Mouse (Mus musculus): ENCODE measurements around the gene Apoo. TPM values are rescaled to one million over a fixed set of nuclear protein-coding genes. Genes with fewer than 3 reads are reported as not detected.
"Not testable (repeated sequence)": the region's sequence is repeated elsewhere in the genome, so short reads cannot be mapped to it uniquely, and the experiment has no call there.

The Apoo gene
- polyA plus RNA-seq (2015; fragmentation: Nextera tagmentation; extraction: Ambion mirVana), result 128 and 135 TPM in 2 replicates

DNA sequence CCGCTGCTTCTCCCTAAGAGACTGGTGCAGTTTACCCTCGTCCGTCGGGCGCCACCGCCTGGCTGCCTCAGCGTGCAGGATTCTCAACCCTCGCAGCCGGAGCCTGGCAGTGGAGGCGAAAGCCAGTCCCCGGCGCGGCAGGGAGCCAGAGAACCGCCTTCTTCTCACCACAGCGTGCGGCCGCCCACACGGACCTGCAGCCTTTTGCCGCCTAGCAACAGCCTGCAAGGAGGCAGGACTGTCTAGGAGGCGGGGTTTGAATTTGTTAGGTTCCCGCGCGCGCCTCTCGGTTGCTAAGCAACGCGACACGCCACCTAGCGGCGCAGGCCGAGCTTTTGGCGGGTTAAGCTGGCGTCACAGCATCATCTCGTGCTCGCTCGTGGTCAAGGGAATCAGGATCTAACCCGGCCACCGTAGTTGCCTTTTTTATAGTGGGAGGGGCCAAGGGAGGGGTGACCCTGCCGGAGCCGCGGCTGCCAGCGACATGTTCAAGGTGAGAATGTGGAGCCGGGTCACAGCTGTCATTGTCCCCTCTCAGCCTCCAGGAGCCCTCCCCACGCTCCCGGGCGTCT lies at the start of gene Apoo, which contains the start of gene Fam90a1b:
Gene Apoo, plus strand, starts transcription at position 448 of the 572 bp plus-strand sequence.
Gene Fam90a1b, minus strand, starts transcription at position 108 of the 572 bp plus-strand sequence.
- Histone ChIP-seq H3K27me3 (peaks cover 83% of the 10 kb centered on the region), H3K9me3 (no peaks in the 10 kb centered on the region), H3K27ac (peak within 1 kb of the TSS; percentile 51; the same call in 1 of the 2 replicates), H3K4me1 (replicated peaks) (peaks cover 10% of the 10 kb centered on the region), H3K9ac (replicated peaks) (peak within 1 kb of the TSS; percentile 69), H3K4me2 (replicated peaks) (peak within 1 kb of the TSS; percentile 50), H3K4me3 (replicated peaks) (peak within 1 kb of the TSS; percentile 58), H3K36me3 (no peaks in the 10 kb centered on the region)
- ATAC-seq, result peak; percentile 99
- 24% methylated on average over 46 of the region's 46 CpGs for WGBS

DNA sequence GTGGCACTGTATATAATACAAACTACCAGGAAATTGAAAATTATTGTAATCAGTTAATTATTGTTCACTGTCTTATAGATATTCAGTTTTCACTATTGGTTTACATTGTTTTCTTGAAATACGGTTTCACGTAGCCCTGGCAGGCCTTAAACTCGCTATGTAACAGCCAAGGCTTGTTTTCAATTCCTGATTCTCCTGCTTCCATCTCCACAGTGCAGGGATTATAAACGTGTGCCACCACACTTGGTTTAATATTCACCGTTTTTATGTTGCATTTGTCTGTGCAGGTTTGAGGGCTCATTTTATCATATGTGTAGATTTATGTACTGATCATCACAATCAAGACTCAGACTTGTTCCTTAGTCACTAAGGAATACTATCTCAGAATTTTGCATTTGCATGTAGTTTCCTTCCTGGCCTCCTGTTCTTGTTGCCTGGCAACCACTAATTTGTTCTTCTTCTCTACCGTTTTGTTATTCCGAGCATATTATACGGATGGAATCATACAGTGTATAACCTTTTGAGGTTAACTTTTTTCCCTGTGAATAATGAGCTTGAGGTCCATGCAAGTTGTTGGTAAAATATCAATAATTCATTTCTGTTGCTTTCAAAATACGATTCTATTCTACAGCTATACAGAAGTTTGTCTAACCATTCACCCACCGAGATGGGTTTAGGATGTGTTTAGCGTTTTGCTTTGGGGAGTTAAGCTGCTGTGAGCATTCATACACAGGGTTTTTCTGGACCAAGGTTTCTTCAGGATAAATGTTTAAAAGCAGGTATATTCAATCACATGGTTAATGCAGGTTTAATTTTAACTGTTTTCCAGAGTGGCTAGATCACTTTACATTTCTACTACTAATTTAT lies 45.6 kb upstream of the Apoo start:
- Histone ChIP-seq H3K27ac (no peak overlapping the region; the same call in 1 of the 2 replicates), H3K9ac (replicated peaks) (no peak overlapping the region), H3K27me3 (peaks cover 65% of the 10 kb centered on the region), H3K36me3 (no peaks in the 10 kb centered on the region), H3K4me3 (replicated peaks) (no peak overlapping the region), H3K9me3 (no peaks in the 10 kb centered on the region), H3K4me1 (replicated peaks) (no peaks in the 10 kb centered on the region), H3K4me2 (replicated peaks) (no peak overlapping the region)
- peak; percentile 65 for ATAC-seq
- WGBS, result 63% methylated on average over 11 of the region's 11 CpGs

DNA sequence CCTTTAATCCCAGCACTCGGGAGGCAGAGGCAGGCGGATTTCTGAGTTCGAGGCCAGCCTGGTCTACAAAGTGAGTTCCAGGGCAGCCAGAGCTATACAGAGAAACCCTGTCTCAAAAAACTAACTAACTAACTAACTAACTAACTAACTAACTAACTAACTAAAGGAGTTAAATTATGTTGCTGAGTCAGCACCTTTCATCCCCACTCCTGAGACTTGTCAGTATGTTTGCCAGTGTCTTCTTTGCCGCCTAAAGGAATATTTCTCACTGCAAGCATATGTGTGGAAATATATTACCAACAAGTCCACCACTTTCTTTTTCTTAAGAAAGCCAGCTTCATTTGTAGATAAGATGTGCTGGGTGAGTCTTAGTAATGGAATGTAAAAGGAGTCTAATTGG lies 23.3 kb upstream of the Apoo start:
- not testable (repeated sequence) for H3K36me3 ChIP-seq; H3K9ac ChIP-seq (replicated peaks); ATAC-seq; H3K4me2 ChIP-seq (replicated peaks); H3K9me3 ChIP-seq; H3K4me3 ChIP-seq (replicated peaks); H3K4me1 ChIP-seq (replicated peaks); H3K27ac ChIP-seq
- H3K27me3 ChIP-seq, result peaks cover 57% of the 10 kb centered on the region
- WGBS, result 94% methylated on average over 4 of the region's 4 CpGs

DNA sequence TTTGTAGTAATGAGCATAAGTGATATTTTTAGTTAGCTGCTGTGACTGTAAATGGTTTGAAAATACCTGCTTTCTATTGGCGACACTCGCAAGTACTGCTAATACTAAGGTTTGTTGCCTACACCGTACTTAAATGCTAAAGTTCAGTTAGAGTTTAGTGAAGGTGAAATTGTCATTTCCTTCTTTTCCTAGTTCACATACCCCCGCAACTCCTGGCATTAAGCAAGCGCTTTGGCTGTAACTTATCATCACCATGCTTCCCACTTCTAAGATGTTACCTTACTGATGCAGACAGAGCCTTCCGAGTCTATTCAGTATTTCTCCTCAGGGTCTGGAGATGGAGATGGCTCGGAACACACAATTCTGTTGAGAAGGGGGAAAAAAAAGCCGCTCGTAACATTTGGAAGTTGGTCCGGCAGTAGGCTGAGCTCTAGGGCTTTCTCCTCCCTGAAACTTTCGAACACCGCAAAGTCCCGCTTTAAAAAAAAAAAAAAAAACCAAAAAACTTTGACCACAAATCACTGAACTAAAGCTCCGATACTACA lies 1.5 kb upstream of the Apoo start:
- no peaks in the 10 kb centered on the region for H3K36me3 ChIP-seq
- peak overlapping the region; percentile 58 for H3K4me3 ChIP-seq (replicated peaks)
- H3K9ac ChIP-seq (replicated peaks), result no peak overlapping the region
- H3K27ac ChIP-seq, result no peak overlapping the region
- H3K9me3 ChIP-seq, result no peaks in the 10 kb centered on the region
- H3K4me1 ChIP-seq (replicated peaks), result peaks cover 10% of the 10 kb centered on the region
- no peak for ATAC-seq
- H3K4me2 ChIP-seq (replicated peaks), result peak overlapping the region; percentile 50
- WGBS, result 25% methylated on average over 14 of the region's 14 CpGs
- H3K27me3 ChIP-seq, result peaks cover 81% of the 10 kb centered on the region

DNA sequence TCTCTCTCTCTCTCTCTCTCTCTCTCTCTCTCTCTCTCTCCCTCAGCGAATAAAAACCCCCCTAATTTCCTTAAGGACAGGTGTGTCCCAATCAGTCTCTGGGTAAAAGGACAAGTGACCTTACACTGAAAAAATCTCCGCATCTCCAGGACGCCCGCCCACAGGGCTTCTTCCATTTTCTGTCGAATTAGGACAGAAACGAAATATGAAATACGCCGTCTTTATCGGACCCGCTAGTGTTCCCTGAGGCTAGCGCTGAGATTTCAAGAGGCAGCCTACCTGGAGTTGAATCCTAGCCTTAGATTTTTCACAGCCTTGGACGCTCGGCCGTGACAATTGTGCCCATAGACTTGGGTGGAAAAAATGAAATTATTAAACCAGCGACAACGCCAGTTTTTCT lies 888 bp upstream of the Apoo start:
- H3K27me3 ChIP-seq, result peaks cover 80% of the 10 kb centered on the region
- ATAC-seq, result no peak
- H3K36me3 ChIP-seq, result no peaks in the 10 kb centered on the region
- H3K9me3 ChIP-seq, result no peaks in the 10 kb centered on the region
- H3K4me2 ChIP-seq (replicated peaks), result peak overlapping the region; percentile 50
- no peak overlapping the region for H3K9ac ChIP-seq (replicated peaks)
- H3K4me1 ChIP-seq (replicated peaks), result peaks cover 10% of the 10 kb centered on the region
- H3K4me3 ChIP-seq (replicated peaks), result peak overlapping the region; percentile 58
- 23% methylated on average over 16 of the region's 16 CpGs for WGBS
- no peak overlapping the region for H3K27ac ChIP-seq

DNA sequence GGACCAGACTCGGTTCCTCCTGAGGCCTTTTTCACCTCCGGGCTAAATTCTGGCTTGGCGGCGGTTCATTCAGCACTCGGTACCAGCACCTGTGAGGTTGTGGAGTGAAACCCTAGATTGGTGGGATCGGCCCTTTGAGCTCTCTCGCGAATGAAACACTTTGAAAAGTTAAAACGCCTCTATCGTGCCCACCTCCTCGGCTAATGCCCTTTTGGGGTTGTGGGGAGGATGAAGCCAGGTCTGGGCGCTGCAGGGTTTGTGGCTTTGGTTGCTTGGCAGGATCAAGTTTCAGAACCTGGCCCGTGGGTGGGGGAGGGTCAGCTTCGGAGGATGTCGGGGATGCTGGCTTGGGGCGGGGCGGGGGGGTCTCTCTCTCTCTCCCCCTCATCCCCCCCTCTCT lies 331 bp downstream of the Apoo start:
- Histone ChIP-seq H3K4me3 (replicated peaks) (peak overlapping the region; percentile 58), H3K9ac (replicated peaks) (peak overlapping the region; percentile 69), H3K36me3 (no peaks in the 10 kb centered on the region), H3K4me1 (replicated peaks) (peaks cover 10% of the 10 kb centered on the region), H3K9me3 (no peaks in the 10 kb centered on the region), H3K4me2 (replicated peaks) (peak overlapping the region; percentile 50), H3K27me3 (peaks cover 81% of the 10 kb centered on the region), H3K27ac (peak overlapping the region; percentile 51; the same call in 1 of the 2 replicates)
- no peak for ATAC-seq
- WGBS, result 27% methylated on average over 17 of the region's 17 CpGs

DNA sequence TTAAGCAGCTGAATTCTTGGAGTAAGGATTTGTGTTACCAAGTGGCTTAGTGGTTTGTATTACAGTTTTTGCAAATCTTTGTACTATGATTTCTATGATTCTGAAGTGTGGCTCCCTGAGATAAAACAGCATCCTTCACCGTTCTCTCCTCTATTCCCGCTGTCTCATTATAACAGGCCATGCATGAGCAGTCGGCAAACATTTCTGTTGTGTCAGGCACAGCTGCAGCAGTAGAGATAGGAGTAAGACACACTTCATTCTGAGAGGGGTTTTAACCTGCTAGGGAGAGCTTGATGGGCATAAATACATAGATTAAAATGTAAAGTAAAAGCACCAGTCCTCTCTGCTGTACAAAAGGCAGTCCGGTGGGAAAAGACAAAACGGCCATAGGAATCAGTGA lies 11.8 kb downstream of the Apoo start:
- Histone ChIP-seq H3K36me3 (peaks cover 12% of the 10 kb centered on the region), H3K4me2 (replicated peaks) (no peak overlapping the region), H3K9me3 (no peaks in the 10 kb centered on the region), H3K4me3 (replicated peaks) (no peak overlapping the region), H3K4me1 (replicated peaks) (no peaks in the 10 kb centered on the region), H3K27me3 (peaks cover 65% of the 10 kb centered on the region), H3K27ac (no peak overlapping the region), H3K9ac (replicated peaks) (no peak overlapping the region)
- ATAC-seq, result peak; percentile 66; the same call in 1 of the 2 replicates
- 68% methylated on average over 5 of the region's 5 CpGs for WGBS

DNA sequence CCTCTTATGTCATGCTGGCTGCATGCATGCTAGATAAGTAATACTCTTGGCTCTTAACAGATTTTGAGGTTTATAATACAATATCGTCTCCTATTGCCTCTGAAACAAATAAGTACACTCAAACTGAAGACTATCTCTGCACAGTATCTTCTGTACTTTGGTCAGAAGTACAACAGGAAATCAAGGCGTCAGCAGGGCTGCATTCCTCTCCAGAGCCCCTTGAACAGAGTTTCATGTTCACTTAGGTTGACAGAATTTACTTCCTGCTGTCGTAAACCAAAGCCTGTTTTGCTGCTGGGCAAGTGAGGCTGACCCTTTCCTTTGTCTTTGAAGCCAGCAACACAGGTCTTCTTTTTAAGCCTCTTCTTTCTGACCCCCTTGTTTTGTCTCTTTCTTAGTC lies 42.1 kb downstream of the Apoo start:
- no peaks in the 10 kb centered on the region for H3K9me3 ChIP-seq
- H3K4me1 ChIP-seq (replicated peaks), result no peaks in the 10 kb centered on the region
- H3K27me3 ChIP-seq, result peaks cover 44% of the 10 kb centered on the region
- no peak overlapping the region for H3K27ac ChIP-seq
- no peak overlapping the region for H3K4me3 ChIP-seq (replicated peaks)
- no peaks in the 10 kb centered on the region for H3K36me3 ChIP-seq
- H3K9ac ChIP-seq (replicated peaks), result no peak overlapping the region
- H3K4me2 ChIP-seq (replicated peaks), result no peak overlapping the region
- ATAC-seq, result no peak
- 50% methylated on average over 3 of the region's 3 CpGs for WGBS

DNA sequence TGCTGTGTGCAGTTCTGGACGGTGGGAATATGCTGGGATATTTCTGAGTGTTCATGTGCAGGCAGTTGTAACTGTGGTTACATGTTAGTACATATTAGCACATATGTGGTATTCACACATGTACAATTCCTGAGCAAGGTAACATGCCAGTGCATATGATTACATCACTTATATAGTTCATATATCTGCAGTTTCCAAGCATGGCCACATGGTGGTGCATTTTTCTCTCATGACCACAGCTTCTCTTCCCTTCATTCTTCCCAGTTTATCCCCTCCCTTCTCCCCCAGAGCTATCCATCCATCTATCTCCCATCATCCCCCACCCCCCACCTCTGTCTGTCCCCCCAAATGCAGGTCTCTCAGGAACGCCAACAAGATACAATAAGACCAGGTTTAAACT lies 53.3 kb downstream of the Apoo start:
- Histone ChIP-seq H3K27ac (no peak overlapping the region), H3K4me3 (replicated peaks) (no peak overlapping the region), H3K9ac (replicated peaks) (no peak overlapping the region), H3K4me2 (replicated peaks) (no peak overlapping the region), H3K27me3 (peaks cover 31% of the 10 kb centered on the region; the same call in 1 of the 2 replicates), H3K4me1 (replicated peaks) (no peaks in the 10 kb centered on the region), H3K9me3 (no peaks in the 10 kb centered on the region), H3K36me3 (peaks cover 10% of the 10 kb centered on the region)
- no peak for ATAC-seq
- WGBS, result 95% methylated on average over 2 of the region's 2 CpGs

DNA sequence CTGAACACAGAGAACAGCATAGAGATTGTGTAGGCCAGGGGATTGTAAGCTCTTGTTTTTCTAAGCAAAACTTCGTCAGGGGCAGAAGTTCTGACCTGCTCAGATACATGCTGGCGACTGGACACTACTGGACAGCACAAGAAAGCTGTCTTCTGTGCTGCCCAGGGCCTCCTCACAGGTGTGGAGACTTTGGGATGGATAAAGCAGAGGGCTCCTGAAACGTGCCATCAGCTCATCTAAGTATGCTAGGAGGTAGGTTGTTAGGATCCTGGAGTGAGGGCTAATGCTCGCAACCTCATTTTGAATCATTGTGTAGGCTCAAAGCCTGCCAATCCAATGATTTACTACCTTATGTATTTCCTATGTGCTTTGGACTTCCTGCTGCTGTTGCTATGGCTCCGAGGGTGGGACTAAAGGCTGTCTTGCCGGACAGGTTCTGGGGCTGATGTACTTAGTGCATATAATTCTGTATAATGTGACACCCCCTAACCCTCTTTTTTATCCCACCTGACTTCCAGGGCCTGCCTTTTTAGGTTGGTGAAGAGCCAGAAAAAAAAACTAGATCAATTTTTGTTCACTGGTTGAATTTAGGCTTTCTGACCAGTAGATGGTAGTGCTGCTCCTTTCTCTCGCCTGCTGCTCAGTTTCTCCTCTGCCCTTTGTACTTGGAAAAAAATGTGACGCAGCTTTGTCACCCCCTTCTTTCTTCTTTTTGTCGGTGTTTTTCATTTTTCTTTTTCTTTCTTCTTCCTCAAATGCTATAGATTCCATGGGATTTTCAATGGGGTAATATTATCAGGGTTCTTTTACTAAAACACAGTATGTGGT lies 64.8 kb downstream of the Apoo start:
- Histone ChIP-seq H3K9ac (replicated peaks) (no peak overlapping the region), H3K4me3 (replicated peaks) (no peak overlapping the region), H3K27ac (no peak overlapping the region), H3K4me2 (replicated peaks) (no peak overlapping the region), H3K36me3 (no peaks in the 10 kb centered on the region), H3K27me3 (peaks cover 46% of the 10 kb centered on the region; the same call in 1 of the 2 replicates), H3K9me3 (no peaks in the 10 kb centered on the region), H3K4me1 (replicated peaks) (no peaks in the 10 kb centered on the region)
- WGBS, result 43% methylated on average over 9 of the region's 9 CpGs
- peak; percentile 74; the same call in 1 of the 2 replicates for ATAC-seq

DNA sequence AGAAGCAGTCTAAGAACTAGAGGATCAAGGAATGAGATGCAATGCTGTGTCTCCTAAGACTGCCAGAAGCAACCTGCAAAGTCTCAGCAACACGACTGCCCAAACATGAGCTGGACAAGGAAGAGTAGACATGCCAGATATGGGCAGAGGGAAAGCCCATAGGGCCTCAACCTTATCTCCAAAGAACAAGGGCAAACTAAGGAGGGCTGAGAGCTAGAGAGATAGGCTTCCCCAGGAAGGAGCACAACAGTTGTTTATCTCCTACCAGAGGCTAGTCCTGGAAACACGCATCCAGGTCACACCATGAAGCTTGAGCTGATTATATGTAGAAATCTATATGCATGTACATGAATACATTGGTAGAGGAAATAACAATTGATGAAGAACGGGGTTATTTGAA lies 78.5 kb downstream of the Apoo start:
- H3K4me3 ChIP-seq (replicated peaks); H3K4me2 ChIP-seq (replicated peaks); H3K9me3 ChIP-seq; H3K27ac ChIP-seq; H3K36me3 ChIP-seq; H3K4me1 ChIP-seq (replicated peaks); H3K9ac ChIP-seq (replicated peaks); ATAC-seq: not testable (repeated sequence)
- peaks cover 22% of the 10 kb centered on the region for H3K27me3 ChIP-seq
- no CpG with 5 or more reads among the region's 3 CpGs for WGBS

Measured in midbrain, embryonic 13.5 days (tissue).